Mouse (Mus musculus) embryonic facial prominence, embryonic 12.5 days (tissue): Measurements from ENCODE around the gene Zfp160. TPM values are rescaled to one million over a fixed set of nuclear protein-coding genes. Genes with fewer than 3 reads are reported as not detected.
"Not testable (repeated sequence)": the region's sequence is repeated elsewhere in the genome, so short reads cannot be mapped to it uniquely, and the experiment has no call there.

Experiments used
- ATAC-seq: fragments of 200-750 bp; cut with Nextera tagmentation; 2 replicates; pipeline ENCODE4 v1.8.0; 2017; ENCODE audit not compliant: insufficient number of reproducible peaks, insufficient read depth, low FRiP score, low TSS enrichment
- H3K27ac ChIP-seq: fragments of 300-500 bp; sonication (generic); 2 replicates; pipeline ENCODE4 v1.5.1; 2016; ENCODE audit warnings: mild to moderate bottlenecking
- H3K27me3 ChIP-seq: fragments of 300-500 bp; sonication (generic); 2 replicates; pipeline ENCODE4 v1.6.1; 2016; ENCODE audit warnings: mild to moderate bottlenecking, moderate library complexity
- H3K36me3 ChIP-seq: fragments of 300-500 bp; sonication (generic); 2 replicates; pipeline ENCODE4 v1.6.1; 2016; ENCODE audit warnings: mild to moderate bottlenecking
- H3K4me1 ChIP-seq: fragments of 300-500 bp; sonication (generic); 2 replicates; pipeline ENCODE4 v1.6.1; 2016
- H3K4me2 ChIP-seq: fragments of 300-500 bp; sonication (generic); replicated peaks from 2 replicates; pipeline ENCODE4 v1.6.1; 2016; ENCODE audit warnings: mild to moderate bottlenecking, moderate library complexity
- H3K4me3 ChIP-seq: fragments of 300-500 bp; sonication (generic); 2 replicates; pipeline ENCODE4 v1.5.1; 2016; ENCODE audit warnings: mild to moderate bottlenecking
- H3K9ac ChIP-seq: fragments of 300-500 bp; sonication (generic); 2 replicates; pipeline ENCODE4 v1.6.1; 2016; ENCODE audit warnings: mild to moderate bottlenecking, moderate library complexity
- H3K9me3 ChIP-seq: fragments of 300-500 bp; sonication (generic); 2 replicates; pipeline ENCODE4 v1.6.1; 2016; ENCODE audit warnings: mild to moderate bottlenecking, moderate library complexity
- WGBS: fragments of 180-500 bp; shearing (Covaris S2); methylation state at CpG from one replicate; pipeline ENCODE4 v1.1.7; 2016; 5-methylcytosine and 5-hydroxymethylcytosine counted together
- polyA plus RNA-seq: library from polyadenylated mRNA; unstranded; fragments of >200 nt; fragmentation: Nextera tagmentation; extraction: Ambion mirVana; gene quantifications from 2 replicates; pipeline ENCODE4 v1.2.1, GENCODE M21; 2016

Gene Zfp160
- 20.5 and 20.9 TPM in 2 replicates for polyA plus RNA-seq

GRCm38 (mm10) chr17:21008382-21009331 lies at the start of gene Zfp160:
Gene Zfp160 (plus strand): TSS chr17:21008903.
- WGBS, result 6% methylated on average over 36 of the region's 36 CpGs
- ATAC-seq, result peak; percentile 97
- Histone ChIP-seq H3K9me3 (no peaks in the 10 kb centered on the region), H3K4me3 (peak within 1 kb of the TSS; percentile 89), H3K4me2 (peak within 1 kb of the TSS; percentile 88), H3K27ac (peak within 1 kb of the TSS; percentile 90), H3K9ac (peak within 1 kb of the TSS; percentile 89), H3K4me1 (peaks cover 11% of the 10 kb centered on the region), H3K36me3 (peaks cover 13% of the 10 kb centered on the region), H3K27me3 (no peaks in the 10 kb centered on the region)

GRCm38 (mm10) chr17:20960386-20960785 lies 48.3 kb upstream of the Zfp160 start:
- H3K4me1 ChIP-seq, result no peaks in the 10 kb centered on the region
- H3K9me3 ChIP-seq, result no peaks in the 10 kb centered on the region
- whole genome bisulfite sequencing, result 93% methylated on average over 5 of the region's 5 CpGs

GRCm38 (mm10) chr17:20965421-20965820 lies 43.3 kb upstream of the Zfp160 start:
- Histone ChIP-seq H3K27ac (no peak overlapping the region), H3K9me3 (no peaks in the 10 kb centered on the region), H3K36me3 (peaks cover 85% of the 10 kb centered on the region), H3K4me3 (no peak overlapping the region), H3K27me3 (no peaks in the 10 kb centered on the region), H3K9ac (no peak overlapping the region), H3K4me2 (no peak overlapping the region), H3K4me1 (no peaks in the 10 kb centered on the region)
- 84% methylated on average over 4 of the region's 4 CpGs for WGBS
- 0 out of 2 replicates have a peak, but pooled peaks have one; percentile 24 for ATAC-seq

More at GRCm38 (mm10) chr17:20960386-20960785, 48.3 kb upstream of the Zfp160 start:
- Histone ChIP-seq H3K27me3 (no peaks in the 10 kb centered on the region), H3K27ac (no peak overlapping the region), H3K4me3 (no peak overlapping the region), H3K4me2 (no peak overlapping the region), H3K9ac (no peak overlapping the region), H3K36me3 (peaks cover 97% of the 10 kb centered on the region)
- no peak for ATAC-seq

- ATAC-seq, result no peak
- H3K4me2 ChIP-seq, result no peak overlapping the region
- H3K27ac ChIP-seq, result no peak overlapping the region
- no peak overlapping the region for H3K9ac ChIP-seq
- no peaks in the 10 kb centered on the region for H3K9me3 ChIP-seq
- H3K36me3 ChIP-seq, result peaks cover 73% of the 10 kb centered on the region
- no peaks in the 10 kb centered on the region for H3K27me3 ChIP-seq
- no peak overlapping the region for H3K4me3 ChIP-seq
- no peaks in the 10 kb centered on the region for H3K4me1 ChIP-seq
These were observed 42.0 kb upstream of the Zfp160 start for GRCm38 (mm10) chr17:20966681-20967080.

GRCm38 (mm10) chr17:20993716-20994115 lies 15.0 kb upstream of the Zfp160 start:
- H3K36me3 ChIP-seq, result no peaks in the 10 kb centered on the region
- no peaks in the 10 kb centered on the region for H3K9me3 ChIP-seq
- no peaks in the 10 kb centered on the region for H3K27me3 ChIP-seq
- 73% methylated on average over 2 of the region's 2 CpGs for WGBS
- H3K9ac ChIP-seq, result no peak overlapping the region
- H3K4me2 ChIP-seq, result no peak overlapping the region
- no peak for ATAC-seq
- H3K4me3 ChIP-seq, result no peak overlapping the region
- H3K4me1 ChIP-seq, result no peaks in the 10 kb centered on the region
- no peak overlapping the region for H3K27ac ChIP-seq

- H3K36me3 ChIP-seq, result no peaks in the 10 kb centered on the region
- H3K4me3 ChIP-seq, result no peak within 1 kb of the TSS
- no peak for ATAC-seq
- no peaks in the 10 kb centered on the region for H3K27me3 ChIP-seq
- no peaks in the 10 kb centered on the region for H3K9me3 ChIP-seq
- no peaks in the 10 kb centered on the region for H3K4me1 ChIP-seq
- H3K4me2 ChIP-seq, result no peak within 1 kb of the TSS
- H3K27ac ChIP-seq, result no peak within 1 kb of the TSS
- H3K9ac ChIP-seq, result no peak within 1 kb of the TSS
These were observed 12.3 kb upstream of the Zfp160 start, which contains the start of gene Vmn1r233 for GRCm38 (mm10) chr17:20996364-20996763. Gene Vmn1r233 (minus strand): TSS chr17:20996464.

GRCm38 (mm10) chr17:21009726-21010125 lies 1.0 kb downstream of the Zfp160 start:
- Histone ChIP-seq H3K4me3 (peak overlapping the region; percentile 89), H3K9ac (peak overlapping the region; percentile 89), H3K9me3 (no peaks in the 10 kb centered on the region), H3K27ac (peak overlapping the region; percentile 90), H3K4me2 (peak overlapping the region; percentile 88), H3K27me3 (no peaks in the 10 kb centered on the region), H3K4me1 (peaks cover 11% of the 10 kb centered on the region), H3K36me3 (peaks cover 16% of the 10 kb centered on the region)
- 26% methylated on average over 1 of the region's 1 CpGs for WGBS
- no peak for ATAC-seq

- Histone ChIP-seq H3K36me3 (peaks cover 51% of the 10 kb centered on the region), H3K27me3 (no peaks in the 10 kb centered on the region), H3K4me2 (no peak overlapping the region), H3K9me3 (no peaks in the 10 kb centered on the region), H3K27ac (no peak overlapping the region), H3K4me3 (no peak overlapping the region), H3K4me1 (no peaks in the 10 kb centered on the region), H3K9ac (no peak overlapping the region)
- ATAC-seq, result no peak
- 78% methylated on average over 1 of the region's 1 CpGs for WGBS
These were observed 9.8 kb downstream of the Zfp160 start for GRCm38 (mm10) chr17:21018410-21019080.

GRCm38 (mm10) chr17:21048020-21048419 lies 39.3 kb downstream of the Zfp160 start:
- not testable (repeated sequence) for H3K27me3 ChIP-seq, H3K4me3 ChIP-seq, H3K9ac ChIP-seq, H3K9me3 ChIP-seq, H3K4me1 ChIP-seq, H3K27ac ChIP-seq, H3K36me3 ChIP-seq, ATAC-seq, H3K4me2 ChIP-seq
- WGBS, result 84% methylated on average over 9 of the region's 9 CpGs

GRCm38 (mm10) chr17:21050901-21051300 lies 42.2 kb downstream of the Zfp160 start:
- H3K4me1 ChIP-seq, result no peaks in the 10 kb centered on the region
- H3K27ac ChIP-seq, result no peak overlapping the region
- no peaks in the 10 kb centered on the region for H3K36me3 ChIP-seq
- H3K4me3 ChIP-seq, result no peak overlapping the region
- WGBS, result 88% methylated on average over 1 of the region's 1 CpGs
- no peak for ATAC-seq
- H3K27me3 ChIP-seq, result no peaks in the 10 kb centered on the region
- H3K9me3 ChIP-seq, result no peaks in the 10 kb centered on the region
- no peak overlapping the region for H3K9ac ChIP-seq
- no peak overlapping the region for H3K4me2 ChIP-seq

- H3K9me3 ChIP-seq, H3K4me3 ChIP-seq, H3K4me2 ChIP-seq, H3K36me3 ChIP-seq, H3K9ac ChIP-seq, ATAC-seq, H3K27me3 ChIP-seq, H3K27ac ChIP-seq, H3K4me1 ChIP-seq: not testable (repeated sequence)
- no CpG with 5 or more reads among the region's 3 CpGs for WGBS
These were observed 42.6 kb downstream of the Zfp160 start for GRCm38 (mm10) chr17:21051341-21051740.

GRCm38 (mm10) chr17:21051919-21052318 lies 43.2 kb downstream of the Zfp160 start:
- ATAC-seq, H3K9me3 ChIP-seq, H3K4me3 ChIP-seq, H3K27ac ChIP-seq, H3K9ac ChIP-seq, H3K4me1 ChIP-seq, H3K4me2 ChIP-seq, H3K36me3 ChIP-seq, H3K27me3 ChIP-seq: not testable (repeated sequence)
- WGBS, result 91% methylated on average over 3 of the region's 3 CpGs
